Mouse (Mus musculus): ENCODE measurements around the gene Tdrd9. TPM values are rescaled to one million over a fixed set of nuclear protein-coding genes. Genes with fewer than 3 reads are reported as not detected.

Tdrd9 gene
- polyA plus RNA-seq, 1 experiment from 2014 or later: 0.79 TPM

GRCm38 (mm10) chr12:112096733-112097117 lies 125.4 kb downstream of the Tdrd9 start:
- ATAC-seq (ENCODE audit: low FRiP score, low read depth): no peak
- no peak overlapping the region for H3K9ac ChIP-seq (replicated peaks)
- H3K36me3 ChIP-seq: no peaks in the 10 kb centered on the region
- 74% methylated on average over 8 of the region's 8 CpGs for WGBS
- H3K4me2 ChIP-seq (replicated peaks): no peak overlapping the region
- no peak overlapping the region for H3K27ac ChIP-seq (replicated peaks)
- no peaks in the 10 kb centered on the region for H3K27me3 ChIP-seq
- H3K9me3 ChIP-seq: no peaks in the 10 kb centered on the region
- H3K4me3 ChIP-seq: no peak overlapping the region
- H3K4me1 ChIP-seq: no peaks in the 10 kb centered on the region

GRCm38 (mm10) chr12:112100106-112100505 lies 128.7 kb downstream of the Tdrd9 start:
- Histone ChIP-seq H3K36me3 (no peaks in the 10 kb centered on the region), H3K9ac (replicated peaks) (no peak overlapping the region), H3K4me3 (no peak overlapping the region), H3K9me3 (no peaks in the 10 kb centered on the region), H3K27ac (replicated peaks) (no peak overlapping the region), H3K27me3 (no peaks in the 10 kb centered on the region), H3K4me1 (no peaks in the 10 kb centered on the region), H3K4me2 (replicated peaks) (no peak overlapping the region)
- WGBS: 51% methylated on average over 4 of the region's 4 CpGs
- ATAC-seq (ENCODE audit: low FRiP score, low read depth): no peak

GRCm38 (mm10) chr12:112101045-112101444 lies 129.7 kb downstream of the Tdrd9 start:
- Histone ChIP-seq H3K4me2 (replicated peaks) (no peak overlapping the region), H3K4me1 (no peaks in the 10 kb centered on the region), H3K27ac (replicated peaks) (no peak overlapping the region), H3K4me3 (no peak overlapping the region), H3K9me3 (no peaks in the 10 kb centered on the region), H3K9ac (replicated peaks) (no peak overlapping the region), H3K36me3 (no peaks in the 10 kb centered on the region), H3K27me3 (peaks cover 8% of the 10 kb centered on the region)
- ATAC-seq (ENCODE audit: low FRiP score, low read depth): no peak
- 61% methylated on average over 4 of the region's 4 CpGs for WGBS

- H3K9ac ChIP-seq (replicated peaks): no peak overlapping the region
- ATAC-seq (ENCODE audit: low FRiP score, low read depth): no peak
- peaks cover 22% of the 10 kb centered on the region for H3K27me3 ChIP-seq
- H3K4me3 ChIP-seq: no peak overlapping the region
- peaks cover 7% of the 10 kb centered on the region; the same call in 1 of the 2 replicates for H3K4me1 ChIP-seq
- no peak overlapping the region for H3K4me2 ChIP-seq (replicated peaks)
- WGBS: 93% methylated on average over 5 of the region's 5 CpGs
- no peaks in the 10 kb centered on the region for H3K36me3 ChIP-seq
- H3K27ac ChIP-seq (replicated peaks): no peak overlapping the region
- H3K9me3 ChIP-seq: no peaks in the 10 kb centered on the region
These were observed 131.8 kb downstream of the Tdrd9 start for GRCm38 (mm10) chr12:112103179-112103578.

GRCm38 (mm10) chr12:112104890-112105289 lies 133.5 kb downstream of the Tdrd9 start:
- Histone ChIP-seq H3K9ac (replicated peaks) (no peak overlapping the region), H3K9me3 (no peaks in the 10 kb centered on the region), H3K36me3 (no peaks in the 10 kb centered on the region), H3K4me1 (peaks cover 7% of the 10 kb centered on the region; the same call in 1 of the 2 replicates), H3K27ac (replicated peaks) (no peak overlapping the region), H3K27me3 (peaks cover 22% of the 10 kb centered on the region), H3K4me3 (no peak overlapping the region), H3K4me2 (replicated peaks) (no peak overlapping the region)
- no peak for ATAC-seq (ENCODE audit: low FRiP score, low read depth)
- 88% methylated on average over 11 of the region's 11 CpGs for WGBS

GRCm38 (mm10) chr12:112106541-112106971 lies 135.2 kb downstream of the Tdrd9 start, which contains the start of gene Aspg:
Gene Aspg (plus strand): TSS chr12:112106679.
- Histone ChIP-seq H3K9me3 (no peaks in the 10 kb centered on the region), H3K9ac (replicated peaks) (no peak within 1 kb of the TSS), H3K36me3 (no peaks in the 10 kb centered on the region), H3K27ac (replicated peaks) (no peak within 1 kb of the TSS), H3K4me1 (peaks cover 7% of the 10 kb centered on the region; the same call in 1 of the 2 replicates), H3K4me3 (0 out of 2 replicates have a peak within 1 kb of the TSS, but pooled peaks have one; percentile 1), H3K4me2 (replicated peaks) (peak within 1 kb of the TSS; percentile 4; the same call in 1 of the 2 replicates), H3K27me3 (peaks cover 27% of the 10 kb centered on the region)
- 0 out of 2 replicates have a peak, but pooled peaks have one; percentile 12 for ATAC-seq (ENCODE audit: low FRiP score, low read depth)
- 1% methylated on average over 14 of the region's 14 CpGs for WGBS

GRCm38 (mm10) chr12:112107685-112108084 lies 136.3 kb downstream of the Tdrd9 start:
- Histone ChIP-seq H3K36me3 (no peaks in the 10 kb centered on the region), H3K27ac (replicated peaks) (no peak overlapping the region), H3K9ac (replicated peaks) (no peak overlapping the region), H3K4me1 (peaks cover 8% of the 10 kb centered on the region; the same call in 1 of the 2 replicates), H3K9me3 (no peaks in the 10 kb centered on the region), H3K27me3 (peaks cover 36% of the 10 kb centered on the region), H3K4me3 (no peak overlapping the region), H3K4me2 (replicated peaks) (no peak overlapping the region)
- ATAC-seq (ENCODE audit: low FRiP score, low read depth): no peak
- whole genome bisulfite sequencing: 88% methylated on average over 8 of the region's 8 CpGs

- Histone ChIP-seq H3K9me3 (no peaks in the 10 kb centered on the region), H3K9ac (replicated peaks) (no peak overlapping the region), H3K36me3 (no peaks in the 10 kb centered on the region), H3K4me3 (no peak overlapping the region), H3K27ac (replicated peaks) (no peak overlapping the region), H3K4me2 (replicated peaks) (no peak overlapping the region), H3K27me3 (peaks cover 46% of the 10 kb centered on the region), H3K4me1 (peaks cover 12% of the 10 kb centered on the region; the same call in 1 of the 2 replicates)
- 82% methylated on average over 11 of the region's 11 CpGs for WGBS
- ATAC-seq (ENCODE audit: low FRiP score, low read depth): no peak
These were observed 137.5 kb downstream of the Tdrd9 start for GRCm38 (mm10) chr12:112108696-112109445.

GRCm38 (mm10) chr12:112109701-112110100 lies 138.3 kb downstream of the Tdrd9 start:
- H3K27ac ChIP-seq (replicated peaks): no peak overlapping the region
- 84% methylated on average over 9 of the region's 9 CpGs for WGBS
- no peak overlapping the region for H3K4me3 ChIP-seq
- peaks cover 54% of the 10 kb centered on the region for H3K27me3 ChIP-seq
- no peaks in the 10 kb centered on the region for H3K9me3 ChIP-seq
- no peak overlapping the region for H3K4me2 ChIP-seq (replicated peaks)
- H3K36me3 ChIP-seq: no peaks in the 10 kb centered on the region
- no peak overlapping the region for H3K9ac ChIP-seq (replicated peaks)
- peaks cover 12% of the 10 kb centered on the region; the same call in 1 of the 2 replicates for H3K4me1 ChIP-seq
- no peak for ATAC-seq (ENCODE audit: low FRiP score, low read depth)

GRCm38 (mm10) chr12:112111323-112111722 lies 140.0 kb downstream of the Tdrd9 start:
- Histone ChIP-seq H3K4me1 (peaks cover 12% of the 10 kb centered on the region; the same call in 1 of the 2 replicates), H3K9me3 (no peaks in the 10 kb centered on the region), H3K4me3 (no peak overlapping the region), H3K27me3 (peaks cover 48% of the 10 kb centered on the region), H3K27ac (replicated peaks) (no peak overlapping the region), H3K9ac (replicated peaks) (no peak overlapping the region), H3K36me3 (no peaks in the 10 kb centered on the region), H3K4me2 (replicated peaks) (no peak overlapping the region)
- ATAC-seq (ENCODE audit: low FRiP score, low read depth): no peak
- 86% methylated on average over 5 of the region's 5 CpGs for WGBS

- H3K36me3 ChIP-seq: no peaks in the 10 kb centered on the region
- H3K4me3 ChIP-seq: no peak overlapping the region
- H3K4me2 ChIP-seq (replicated peaks): no peak overlapping the region
- peaks cover 39% of the 10 kb centered on the region for H3K27me3 ChIP-seq
- 93% methylated on average over 6 of the region's 6 CpGs for WGBS
- no peak overlapping the region for H3K27ac ChIP-seq (replicated peaks)
- H3K9me3 ChIP-seq: no peaks in the 10 kb centered on the region
- H3K4me1 ChIP-seq: 0 out of 2 replicates have a peak, but pooled peaks cover 5% of the 10 kb centered on the region
- no peak overlapping the region for H3K9ac ChIP-seq (replicated peaks)
- ATAC-seq (ENCODE audit: low FRiP score, low read depth): no peak
These were observed 140.9 kb downstream of the Tdrd9 start for GRCm38 (mm10) chr12:112112235-112112634.

- 17% methylated on average over 13 of the region's 13 CpGs for WGBS
These were observed 141.5 kb downstream of the Tdrd9 start for GRCm38 (mm10) chr12:112112686-112113396.

More at GRCm38 (mm10) chr12:112112686-112113396, 141.5 kb downstream of the Tdrd9 start:
- ATAC-seq (ENCODE audit: low FRiP score, low read depth): peak; percentile 47; the same call in 1 of the 2 replicates
- no peak overlapping the region for H3K27ac ChIP-seq (replicated peaks)
- no peak overlapping the region for H3K9ac ChIP-seq (replicated peaks)
- H3K36me3 ChIP-seq: no peaks in the 10 kb centered on the region
- peaks cover 36% of the 10 kb centered on the region for H3K27me3 ChIP-seq
- H3K9me3 ChIP-seq: no peaks in the 10 kb centered on the region
- H3K4me3 ChIP-seq: no peak overlapping the region
- no peak overlapping the region for H3K4me2 ChIP-seq (replicated peaks)
- 0 out of 2 replicates have a peak, but pooled peaks cover 5% of the 10 kb centered on the region for H3K4me1 ChIP-seq

Measured in midbrain, embryonic 12.5 days (tissue).